Mouse (Mus musculus) layer of hippocampus, adult 18-20 months (tissue): Measurements from ENCODE around the gene Ran. TPM values are rescaled to one million over a fixed set of nuclear protein-coding genes. Genes with fewer than 3 reads are reported as not detected.
"Not testable (repeated sequence)": the region's sequence is repeated elsewhere in the genome, so short reads cannot be mapped to it uniquely, and the experiment has no call there.

Experiments used
- DNase-seq, 2 experiments: peaks; one replicate each; pipeline ENCODE4 v3.0.0; 2022; ENCODE audit warnings: low spot score in 2 of 2
- long read RNA-seq: library from polyadenylated mRNA; stranded (forward); transcript quantifications from one replicate; pipeline ENCODE4 v2.0.0, GENCODE M21; 2021
- total RNA-seq, 2 experiments: library from RNA; stranded (reverse); gene quantifications; 2 replicates each; pipeline ENCODE4 v1.2.3; 2021

The Ran gene
- 100 to 1,000 TPM; 161 to 173 TPM for total RNA-seq
- long read RNA-seq, transcript Ran-201 (7 exons, 2,377 nt): major isoform, 211 of 262 reads
- long read RNA-seq, transcript Ran-202 (6 exons, 2,423 nt): minor isoform, 27 of 262 reads
- long read RNA-seq, partial matches to known transcripts: 7 of 262 reads
- long read RNA-seq, other reads (novel, unspliced or antisense): 17 of 262 reads

GRCm38 (mm10) chr5:129019497-129020299 lies at the start of gene Ran:
TSS of gene Ran (plus strand) at chr5:129020069.
- DNase-seq: peak; percentile 93 to 97

DNA sequence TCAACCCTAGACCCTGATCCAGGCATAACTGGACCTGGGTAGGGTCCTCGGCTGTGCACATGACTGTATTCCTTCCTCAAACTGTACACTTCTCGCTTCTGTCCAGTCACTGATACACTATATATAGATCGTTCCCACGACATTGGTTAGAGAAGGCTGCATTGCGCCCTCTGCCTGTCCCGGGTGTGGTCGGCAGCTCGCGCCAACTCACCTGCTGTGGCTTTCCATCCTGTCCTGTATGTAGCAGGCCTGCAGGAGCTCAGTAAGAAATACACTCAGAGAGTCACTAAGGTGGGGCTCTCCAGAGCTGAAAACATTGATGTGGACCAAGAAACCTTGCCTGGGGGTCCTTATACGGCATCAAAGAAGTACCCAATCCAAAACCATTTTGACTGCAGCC lies 49.0 kb upstream of the Ran start:
- DNase-seq: no peak

DNA sequence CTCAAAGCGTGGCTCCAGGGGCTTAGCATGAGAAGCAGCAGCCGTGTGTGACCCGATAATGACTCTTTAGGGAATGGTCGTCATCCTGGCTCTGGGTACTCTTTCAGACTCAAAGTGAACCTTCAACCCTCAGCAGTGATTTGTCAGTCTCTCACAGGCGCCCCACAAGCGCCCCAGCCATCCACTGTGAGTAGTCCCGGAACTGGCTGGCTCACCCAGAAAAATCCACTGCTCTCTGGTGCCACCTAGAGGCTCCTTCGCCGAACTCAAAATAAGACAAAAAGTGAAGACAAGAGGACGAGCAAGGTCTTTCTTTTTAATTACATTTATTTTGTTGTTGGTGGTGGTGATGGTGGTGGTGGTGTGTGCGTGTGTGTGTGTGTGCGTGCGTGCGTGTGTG lies 48.6 kb upstream of the Ran start:
- DNase-seq: peak; percentile 77 to 89

DNA sequence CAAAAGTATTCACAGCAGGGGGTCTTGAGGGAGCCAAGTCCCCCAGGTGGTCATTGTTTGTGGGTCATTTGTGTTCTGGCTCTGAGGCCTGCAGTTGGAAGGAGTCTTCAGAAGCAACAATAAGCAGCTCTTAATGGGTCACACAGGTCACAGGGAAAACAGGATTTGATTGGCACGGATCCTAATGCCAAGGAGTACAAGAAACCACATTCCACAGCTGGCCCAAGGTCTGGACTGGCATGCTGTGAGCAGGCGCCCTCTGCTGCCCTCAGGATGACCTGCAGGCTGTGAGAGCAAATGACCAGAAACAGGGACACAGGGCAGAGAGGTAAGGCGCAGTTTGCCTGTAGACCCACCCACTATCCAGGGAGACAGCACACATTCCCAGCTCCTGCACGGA lies 43.6 kb upstream of the Ran start:
- DNase-seq: no peak

GRCm38 (mm10) chr5:128977466-128977865 lies 42.4 kb upstream of the Ran start:
- DNase-seq: not testable (repeated sequence)

- DNase-seq: no peak
These were observed 40.9 kb upstream of the Ran start for GRCm38 (mm10) chr5:128978957-128979356.

DNA sequence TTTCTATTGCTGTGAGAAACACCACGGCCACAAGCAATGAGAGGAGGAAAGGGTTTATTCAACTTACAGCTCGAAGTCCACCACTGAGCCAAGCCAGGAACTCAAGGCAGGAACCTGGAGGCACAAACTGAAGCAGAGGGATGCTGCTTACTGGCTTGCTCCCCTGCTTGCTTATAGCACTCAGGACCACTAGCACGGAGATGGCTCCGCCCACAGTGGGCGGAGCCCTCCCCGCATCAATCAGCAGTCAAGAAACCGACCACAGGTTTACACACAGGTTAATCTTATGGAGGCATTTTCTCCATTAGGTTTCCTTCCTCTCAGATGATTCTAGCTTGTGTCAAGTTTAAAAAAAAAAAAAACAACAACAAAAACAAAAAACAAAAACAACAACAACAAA lies 39.0 kb upstream of the Ran start:
- DNase-seq: no peak

DNA sequence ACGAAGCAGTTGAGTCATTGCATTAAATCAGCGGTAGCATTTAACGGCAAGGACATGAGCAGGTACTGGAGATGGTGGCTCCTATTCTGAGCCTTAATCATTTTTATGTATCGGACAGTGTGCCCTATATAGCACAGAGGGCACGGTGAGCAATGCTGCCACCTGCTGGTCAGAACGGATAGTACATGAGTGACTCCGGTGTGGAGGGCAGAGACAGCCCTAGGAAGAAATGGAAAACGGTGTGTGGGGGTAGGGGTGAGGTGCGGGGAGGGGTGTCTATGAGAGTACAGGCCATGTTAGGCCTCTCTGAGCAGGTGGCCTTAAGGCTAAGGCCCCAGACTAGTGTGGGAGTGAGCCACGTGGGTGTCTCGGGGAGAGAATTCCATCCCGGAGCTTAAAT lies 38.3 kb upstream of the Ran start:
- peak in 1 of 2 experiments; percentile 65 for DNase-seq

GRCm38 (mm10) chr5:128984536-128984935 lies 35.3 kb upstream of the Ran start:
- DNase-seq: no peak

- no peak for DNase-seq
These were observed 33.9 kb upstream of the Ran start for GRCm38 (mm10) chr5:128985946-128986345.

- no peak for DNase-seq
These were observed 32.5 kb upstream of the Ran start for GRCm38 (mm10) chr5:128987141-128987954.

GRCm38 (mm10) chr5:129000706-129001468 lies 19.0 kb upstream of the Ran start:
- DNase-seq: no peak

DNA sequence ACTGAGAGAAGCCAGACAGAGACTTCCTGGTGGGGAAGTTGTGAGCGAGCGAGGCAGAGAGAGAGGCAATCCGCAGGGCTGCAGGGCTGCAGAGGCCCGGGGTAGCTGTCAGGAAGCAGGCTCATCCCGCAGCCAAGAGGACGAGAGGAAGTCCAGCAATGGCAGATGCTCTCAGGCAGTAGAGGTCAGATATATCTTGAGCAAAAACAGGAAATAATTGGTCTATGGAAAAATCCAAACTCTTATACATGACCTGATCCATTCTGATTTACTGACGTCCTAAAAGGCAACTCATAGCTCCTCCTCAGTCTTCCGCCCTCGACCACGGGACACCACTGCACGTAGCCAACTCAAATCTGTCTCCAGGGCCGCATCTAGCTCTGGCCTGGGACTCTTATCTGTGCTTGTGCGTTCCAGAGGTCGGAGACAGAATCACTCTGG lies 17.3 kb upstream of the Ran start:
- DNase-seq: no peak

GRCm38 (mm10) chr5:129005416-129005815 lies 14.5 kb upstream of the Ran start:
- DNase-seq: no peak

- DNase-seq: no peak
These were observed 13.7 kb upstream of the Ran start for GRCm38 (mm10) chr5:129006031-129006788.

DNA sequence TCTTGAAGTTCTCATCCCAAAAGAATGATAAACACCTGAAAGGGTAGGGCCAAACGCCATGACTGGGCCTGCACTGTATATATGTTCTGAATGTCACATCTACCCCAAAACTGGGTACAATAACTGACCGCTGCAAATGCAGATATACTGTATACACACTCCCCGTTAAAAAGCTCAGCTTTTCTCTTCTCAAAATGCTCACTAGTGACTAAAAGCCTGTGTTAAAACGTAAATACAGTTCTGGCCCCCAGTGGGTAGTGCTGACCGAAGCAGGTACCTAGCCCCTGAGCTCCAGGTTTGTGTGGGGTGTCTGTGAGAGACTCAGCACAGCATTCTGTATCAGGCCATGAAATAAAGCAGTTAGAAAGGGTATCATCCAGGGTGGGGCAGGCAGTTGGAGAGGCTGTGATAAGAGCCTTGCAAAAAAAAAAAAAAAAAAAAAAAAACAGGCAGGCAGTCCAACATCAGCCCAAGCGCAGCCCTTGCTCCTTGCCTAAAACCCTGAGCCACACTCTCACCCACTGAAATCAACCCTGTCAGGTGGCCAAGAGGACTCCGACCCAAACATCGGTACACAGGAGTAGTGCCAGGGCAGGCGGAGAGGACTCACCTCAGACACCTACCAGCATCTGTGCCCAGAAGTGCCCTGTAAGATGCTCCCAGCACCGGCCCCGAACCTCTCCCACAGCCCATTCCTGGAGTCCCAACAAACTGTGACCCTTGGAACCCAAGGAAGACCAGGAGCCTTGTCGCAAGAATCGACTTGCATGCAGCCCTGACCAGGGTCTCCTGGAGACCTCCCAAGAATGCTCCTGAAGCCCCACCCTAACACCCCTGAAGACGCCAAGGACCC lies 12.5 kb upstream of the Ran start:
- no peak for DNase-seq

- no peak for DNase-seq
These were observed 11.9 kb upstream of the Ran start for GRCm38 (mm10) chr5:129008008-129008407.

DNA sequence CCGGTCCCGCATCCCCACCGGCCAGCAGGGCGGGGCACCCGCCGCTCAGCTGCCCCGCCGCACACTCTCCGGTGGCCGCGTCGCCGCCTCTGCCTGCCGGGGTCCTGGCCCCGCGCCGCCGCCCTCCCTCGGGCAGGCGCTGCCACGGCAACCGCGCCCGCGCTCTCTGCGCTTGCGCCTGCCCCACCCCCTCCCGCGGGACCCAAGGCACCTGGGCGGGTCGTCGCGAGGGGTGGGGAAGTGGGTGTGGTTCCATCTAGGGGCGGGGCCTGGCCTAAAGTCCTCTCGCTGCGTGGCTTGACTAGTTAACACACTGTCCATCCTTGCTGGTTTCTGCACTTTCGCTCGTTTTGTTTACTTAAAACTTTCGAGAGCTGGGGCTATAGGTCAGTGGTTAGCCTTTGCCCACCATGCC lies 11.4 kb upstream of the Ran start, which contains the start of gene Stx2:
Stx2 (minus strand) TSS at position 163 of the 415 bp plus-strand sequence.
- DNase-seq: peak; percentile 89 to 94

DNA sequence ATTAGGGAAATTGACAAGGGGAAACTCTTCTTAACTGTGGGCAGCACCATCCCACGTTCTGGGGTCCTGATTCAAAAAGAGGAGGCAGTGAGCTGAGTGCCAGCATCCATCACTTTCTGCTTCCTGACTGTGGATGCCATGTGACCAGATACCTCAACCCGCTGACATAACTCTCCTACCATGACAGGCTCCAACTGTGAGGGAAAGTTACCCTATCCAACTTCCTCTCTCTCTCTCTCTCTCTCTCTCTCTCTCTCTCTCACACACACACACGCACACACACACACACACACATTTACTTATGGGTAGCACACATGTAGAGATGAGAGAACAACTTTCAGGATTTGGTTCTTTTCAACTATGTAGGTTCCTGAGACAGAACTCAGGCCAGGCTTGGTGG lies 10.3 kb upstream of the Ran start:
- DNase-seq: no peak
